Mouse (Mus musculus) brain, adult 2 months (tissue): ENCODE data around the gene Myo5c.

Experiments
- DNase-seq: peaks from one replicate; pipeline ENCODE4 v3.0.0; 2011; ENCODE audit warnings: low read depth, low spot score

Myo5c gene

DNA sequence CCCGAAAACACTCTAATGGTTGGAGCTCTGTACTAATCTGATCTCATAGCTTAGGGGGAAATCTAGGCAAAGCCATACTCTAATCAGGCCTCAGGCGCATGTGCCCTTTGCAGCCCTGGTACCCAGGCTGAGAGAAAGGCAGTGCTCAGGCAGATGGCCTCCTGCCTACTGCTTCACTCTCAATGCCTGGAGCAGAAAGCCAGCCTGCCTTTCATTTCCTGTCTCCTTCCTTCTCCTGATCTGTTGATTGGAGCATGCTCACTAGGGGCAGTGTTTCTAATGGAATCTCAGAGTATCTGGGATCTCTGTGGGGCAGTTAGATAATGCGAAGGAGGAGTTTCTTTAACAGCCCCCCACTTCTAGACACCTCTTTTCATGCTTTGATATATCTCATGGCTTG, 87.5 kb downstream of the Myo5c start:
- DNase-seq = peak; percentile 84

GRCm38 (mm10) chr9:75322099-75322885, 90.5 kb downstream of the Myo5c start:
- peak; percentile 93 for DNase-seq

DNA sequence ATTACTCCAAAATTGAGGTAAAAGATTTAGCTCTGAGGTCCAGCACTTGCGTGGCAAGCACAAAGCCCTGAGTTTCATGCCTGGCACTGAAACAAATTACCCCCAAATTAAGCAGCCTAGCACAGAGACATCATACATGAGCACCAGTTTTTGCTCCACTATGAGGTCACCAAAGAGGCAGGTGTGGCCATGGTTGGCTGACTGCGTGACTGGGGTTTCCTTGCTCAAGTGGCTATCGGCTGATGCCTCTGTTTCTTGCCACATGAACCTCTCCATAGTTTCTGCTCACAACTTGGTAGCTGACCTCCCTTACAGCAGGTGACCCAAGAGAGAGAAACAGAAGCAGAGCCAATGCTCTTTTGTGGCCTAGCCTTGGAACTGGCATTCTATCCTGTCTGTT, 96.2 kb downstream of the Myo5c start:
- DNase-seq = no peak

DNA sequence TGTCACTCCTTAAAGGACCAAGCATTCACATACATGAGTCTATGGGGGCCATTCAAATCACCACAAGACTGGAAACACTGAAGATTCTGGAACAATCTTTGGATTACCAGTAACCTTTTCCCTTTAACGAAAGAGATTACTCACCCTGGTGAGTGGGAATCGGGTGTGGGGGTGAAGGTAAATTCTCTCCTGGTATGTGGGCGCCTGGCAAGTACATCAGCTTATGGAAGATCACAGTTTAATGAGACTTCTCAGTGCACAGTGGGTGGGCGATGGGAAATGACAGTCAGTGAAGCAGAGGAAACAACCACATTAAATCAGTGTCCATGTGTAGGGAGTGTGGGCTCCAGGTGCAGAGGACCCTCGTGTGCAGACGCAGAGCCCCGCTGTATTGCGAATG, 99.0 kb downstream of the Myo5c start:
- DNase-seq = peak; percentile 85

- DNase-seq = no peak
These were observed 102.6 kb downstream of the Myo5c start for GRCm38 (mm10) chr9:75334440-75334839.

DNA sequence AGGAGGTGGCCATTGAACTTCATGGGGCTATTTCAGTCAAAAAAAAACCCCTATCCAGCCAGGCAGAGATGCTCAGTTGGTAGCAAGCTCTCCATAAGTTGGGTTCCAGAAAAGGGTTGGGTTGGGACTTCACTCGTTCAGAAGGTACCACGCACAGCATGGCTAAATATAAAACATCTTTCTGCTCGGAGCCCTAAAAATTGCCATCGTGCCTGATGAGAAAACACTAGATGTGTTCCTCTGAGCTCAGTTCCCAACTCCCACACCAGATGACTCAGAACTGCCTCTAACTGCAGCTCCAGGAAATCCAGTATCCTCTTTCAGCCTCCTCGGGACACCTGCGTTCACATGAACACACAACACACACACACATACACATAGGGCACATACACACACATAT, 106.2 kb downstream of the Myo5c start:
- DNase-seq = peak; percentile 96

DNA sequence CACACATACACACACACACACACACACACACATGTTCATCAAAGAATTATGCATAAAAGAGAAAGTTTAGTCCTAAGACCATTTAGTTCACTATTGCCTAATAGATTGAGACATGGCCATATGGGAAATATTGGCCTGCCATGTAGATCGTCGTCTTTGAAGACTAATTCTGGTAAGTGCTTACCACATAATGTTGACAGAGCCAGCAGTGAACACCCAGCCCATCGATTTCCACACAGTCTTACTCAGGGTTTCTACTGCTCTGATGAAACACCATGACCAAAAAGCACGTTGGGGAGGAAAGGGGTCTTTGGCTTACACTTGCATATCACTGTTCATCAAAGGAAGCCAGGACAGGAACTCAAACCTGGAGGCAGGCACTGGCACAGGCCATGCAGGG, 110.6 kb downstream of the Myo5c start:
- DNase-seq = no peak

- no peak for DNase-seq
These were observed 115.6 kb downstream of the Myo5c start, which contains the start of gene Bcl2l10 for GRCm38 (mm10) chr9:75347458-75347857. Bcl2l10 (plus strand) TSS chr9:75347758.

DNA sequence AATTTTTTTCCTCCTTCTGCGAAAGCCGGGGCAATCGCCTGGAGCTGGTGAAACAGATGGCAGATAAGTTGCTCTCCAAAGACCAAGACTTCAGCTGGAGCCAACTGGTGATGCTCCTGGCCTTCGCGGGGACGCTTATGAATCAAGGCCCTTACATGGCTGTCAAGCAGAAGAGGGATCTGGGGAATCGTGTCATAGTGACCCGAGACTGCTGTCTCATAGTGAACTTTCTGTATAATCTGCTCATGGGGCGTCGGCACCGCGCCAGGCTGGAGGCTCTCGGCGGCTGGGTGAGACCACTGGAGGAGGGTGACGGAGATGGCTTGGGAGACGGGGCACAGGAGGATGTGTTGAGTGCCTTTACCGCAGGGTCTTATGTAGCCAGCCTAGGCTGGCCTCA, 116.2 kb downstream of the Myo5c start:
- peak; percentile 42 for DNase-seq

GRCm38 (mm10) chr9:75348641-75349040, 116.8 kb downstream of the Myo5c start:
- DNase-seq = no peak

GRCm38 (mm10) chr9:75353094-75353493, 121.3 kb downstream of the Myo5c start:
- peak; percentile 77 for DNase-seq
